Mouse (Mus musculus) heart, embryonic 13.5 days (tissue): ENCODE measurements around the gene Arsb. TPM values are rescaled to one million over a fixed set of nuclear protein-coding genes. Genes with fewer than 3 reads are reported as not detected.

ENCODE experiments used
- ATAC-seq: fragments of 200-750 bp; cut with Nextera tagmentation; 2 replicates; pipeline ENCODE4 v1.8.0; 2017; ENCODE audit warnings: moderate TSS enrichment; ENCODE audit not compliant: insufficient number of reproducible peaks, low FRiP score, low TSS enrichment; ENCODE audit errors: extremely low read depth
- H3K27ac ChIP-seq: fragments of 300-500 bp; sonication (generic); replicated peaks from 2 replicates; pipeline ENCODE4 v1.5.1; 2015; ENCODE audit warnings: moderate library complexity, mild to moderate bottlenecking, inconsistent platforms
- H3K27me3 ChIP-seq: fragments of 300-500 bp; sonication (generic); replicated peaks from 2 replicates; pipeline ENCODE4 v1.6.1; 2015; ENCODE audit warnings: mild to moderate bottlenecking, inconsistent platforms
- H3K36me3 ChIP-seq: fragments of 300-500 bp; sonication (generic); 2 replicates; pipeline ENCODE4 v1.6.1; 2015; ENCODE audit warnings: mild to moderate bottlenecking, inconsistent platforms
- H3K4me1 ChIP-seq: fragments of 300-500 bp; sonication (generic); 2 replicates; pipeline ENCODE4 v1.6.1; 2015; ENCODE audit warnings: inconsistent platforms
- H3K4me2 ChIP-seq: fragments of 300-500 bp; sonication (generic); 2 replicates; pipeline ENCODE4 v1.6.1; 2015; ENCODE audit warnings: inconsistent platforms, mild to moderate bottlenecking, moderate library complexity
- H3K4me3 ChIP-seq: fragments of 300-500 bp; sonication (generic); 2 replicates; pipeline ENCODE4 v1.5.1; 2015; ENCODE audit warnings: moderate library complexity, mild to moderate bottlenecking, inconsistent platforms
- H3K9ac ChIP-seq: fragments of 300-500 bp; sonication (generic); 2 replicates; pipeline ENCODE4 v1.6.1; 2015; ENCODE audit warnings: inconsistent platforms, mild to moderate bottlenecking, moderate library complexity
- H3K9me3 ChIP-seq: fragments of 300-500 bp; sonication (generic); 2 replicates; pipeline ENCODE4 v1.6.1; 2016; ENCODE audit warnings: inconsistent platforms
- WGBS: fragments of 180-500 bp; shearing (Covaris S2); methylation state at CpG from one replicate; pipeline ENCODE4 v1.1.7; 2015; ENCODE audit warnings: mixed read lengths; 5-methylcytosine and 5-hydroxymethylcytosine counted together
- polyA plus RNA-seq: library from polyadenylated mRNA; unstranded; fragments of >200 nt; fragmentation: Nextera tagmentation; extraction: Ambion mirVana; gene quantifications from 2 replicates; pipeline ENCODE4 v1.2.1, GENCODE M21; 2015

Gene Arsb
- polyA plus RNA-seq, 1 experiment from 2014 or later, result 9.0 TPM

DNA sequence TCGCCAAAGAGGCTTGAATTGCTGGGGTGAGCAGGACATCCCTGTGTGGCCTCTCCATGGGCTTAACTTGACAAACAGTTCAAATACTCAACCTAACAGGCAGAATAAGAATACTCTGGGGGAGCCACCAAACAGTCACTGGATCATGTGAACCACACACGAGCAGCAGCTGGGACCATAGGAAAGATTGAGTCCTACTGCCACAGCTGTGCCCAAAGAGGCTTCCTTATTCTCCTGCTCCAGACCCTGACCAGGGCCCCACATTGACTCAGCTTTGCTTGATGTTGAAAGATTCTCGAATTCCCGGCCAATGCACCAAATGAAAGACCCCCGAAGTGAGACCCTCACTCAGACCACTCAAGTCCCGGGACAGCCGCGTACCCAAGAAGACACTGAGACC is 9.6 kb upstream of the Arsb start:
- H3K4me2 ChIP-seq, result no peak overlapping the region
- no peaks in the 10 kb centered on the region for H3K36me3 ChIP-seq
- no peak for ATAC-seq
- no peak overlapping the region for H3K27ac ChIP-seq
- no peak overlapping the region for H3K4me3 ChIP-seq
- H3K27me3 ChIP-seq, result no peaks in the 10 kb centered on the region
- no peaks in the 10 kb centered on the region for H3K4me1 ChIP-seq
- no peaks in the 10 kb centered on the region for H3K9me3 ChIP-seq
- no peak overlapping the region for H3K9ac ChIP-seq
- 85% methylated on average over 8 of the region's 8 CpGs for WGBS

DNA sequence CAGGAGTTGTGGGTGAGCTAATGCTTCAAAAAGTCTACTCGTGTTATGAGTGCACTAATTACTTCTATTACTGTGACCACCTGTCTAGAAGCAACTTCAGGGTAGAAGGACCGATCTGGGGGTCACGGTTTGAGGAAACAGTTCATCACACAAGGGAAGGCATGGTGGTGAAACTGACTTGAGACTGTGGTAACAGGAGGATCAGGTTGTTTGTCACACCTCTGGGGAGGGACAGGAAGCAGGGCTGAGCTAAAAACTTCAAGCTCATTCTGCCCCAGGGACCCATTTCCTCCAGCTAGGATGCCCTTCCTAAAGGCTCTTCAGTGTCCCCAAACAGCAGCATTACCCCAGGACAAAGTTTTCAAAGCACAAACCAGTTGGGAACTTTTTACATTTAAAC is 8.6 kb upstream of the Arsb start:
- Histone ChIP-seq H3K4me1 (no peaks in the 10 kb centered on the region), H3K27ac (no peak overlapping the region), H3K9me3 (no peaks in the 10 kb centered on the region), H3K4me3 (no peak overlapping the region), H3K4me2 (no peak overlapping the region), H3K9ac (no peak overlapping the region), H3K27me3 (no peaks in the 10 kb centered on the region), H3K36me3 (no peaks in the 10 kb centered on the region)
- ATAC-seq, result no peak
- 66% methylated on average over 3 of the region's 3 CpGs for WGBS

DNA sequence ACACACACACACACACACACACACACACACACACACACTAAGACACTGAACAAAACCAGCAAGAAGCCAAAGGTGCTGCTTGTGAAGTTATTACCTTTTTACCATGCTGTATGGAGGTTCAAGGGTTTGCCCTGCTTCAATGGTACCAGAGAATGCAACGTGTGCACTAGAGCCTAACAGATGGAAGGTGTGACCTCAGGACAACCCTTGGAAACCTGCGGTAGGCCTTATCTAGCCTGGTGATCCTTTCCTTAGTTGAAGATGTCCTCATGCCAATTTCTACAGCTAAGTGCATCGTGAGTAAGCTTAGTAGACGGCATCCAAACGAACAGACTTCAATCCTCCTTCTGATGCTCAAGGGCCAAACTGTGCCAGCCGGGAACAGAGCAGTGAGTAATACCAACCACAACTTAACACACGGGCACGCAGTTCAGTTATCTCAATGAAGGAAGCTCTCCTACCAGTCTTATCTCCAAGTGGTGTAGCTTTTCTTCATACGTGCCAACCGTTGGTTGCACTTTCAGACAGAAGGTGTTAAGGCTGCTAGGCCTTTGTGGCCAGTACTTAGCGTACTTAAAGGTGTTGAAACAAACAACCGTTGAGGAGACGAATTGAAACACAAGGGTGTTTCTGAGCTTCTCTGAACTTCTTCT is 7.0 kb upstream of the Arsb start:
- Histone ChIP-seq H3K4me3 (no peak overlapping the region), H3K36me3 (no peaks in the 10 kb centered on the region), H3K4me2 (no peak overlapping the region), H3K9ac (no peak overlapping the region), H3K27me3 (no peaks in the 10 kb centered on the region; the same call in 1 of the 2 replicates), H3K9me3 (no peaks in the 10 kb centered on the region), H3K4me1 (no peaks in the 10 kb centered on the region), H3K27ac (no peak overlapping the region)
- WGBS, result 67% methylated on average over 13 of the region's 13 CpGs
- no peak for ATAC-seq

DNA sequence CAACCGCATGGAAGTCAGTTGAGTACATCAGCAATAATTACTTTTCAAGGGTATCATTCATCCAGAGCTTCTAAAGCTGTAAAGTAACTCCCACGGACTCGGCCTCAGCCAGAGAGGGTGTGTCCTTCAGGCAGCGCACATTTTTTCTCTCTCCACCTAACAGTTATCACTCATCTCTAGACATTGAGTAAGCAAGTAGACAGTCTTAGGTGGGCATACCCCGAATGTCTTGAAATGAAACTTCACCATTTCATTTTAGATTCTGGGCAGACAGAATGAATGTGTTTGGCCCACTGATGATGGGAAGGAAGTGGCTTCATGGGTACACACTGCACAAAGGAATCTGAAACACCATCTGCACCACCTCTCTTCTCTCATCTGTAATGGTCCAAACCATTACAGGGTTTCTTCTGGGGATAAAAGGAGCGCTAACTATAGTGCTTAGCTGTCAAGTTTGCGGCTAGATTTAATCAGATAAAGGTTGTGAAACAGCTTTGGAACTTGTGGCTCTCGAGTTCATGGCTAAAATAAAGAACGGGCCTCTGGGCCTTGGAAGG is 321 bp upstream of the Arsb start:
- 34% methylated on average over 9 of the region's 9 CpGs for WGBS
- Histone ChIP-seq H3K27ac (peak overlapping the region; percentile 80), H3K9me3 (no peaks in the 10 kb centered on the region), H3K4me3 (peak overlapping the region; percentile 69), H3K4me1 (peaks cover 17% of the 10 kb centered on the region), H3K4me2 (peak overlapping the region; percentile 97), H3K36me3 (no peaks in the 10 kb centered on the region), H3K27me3 (peaks cover 4% of the 10 kb centered on the region; the same call in 1 of the 2 replicates), H3K9ac (peak overlapping the region; percentile 85)
- no peak for ATAC-seq

DNA sequence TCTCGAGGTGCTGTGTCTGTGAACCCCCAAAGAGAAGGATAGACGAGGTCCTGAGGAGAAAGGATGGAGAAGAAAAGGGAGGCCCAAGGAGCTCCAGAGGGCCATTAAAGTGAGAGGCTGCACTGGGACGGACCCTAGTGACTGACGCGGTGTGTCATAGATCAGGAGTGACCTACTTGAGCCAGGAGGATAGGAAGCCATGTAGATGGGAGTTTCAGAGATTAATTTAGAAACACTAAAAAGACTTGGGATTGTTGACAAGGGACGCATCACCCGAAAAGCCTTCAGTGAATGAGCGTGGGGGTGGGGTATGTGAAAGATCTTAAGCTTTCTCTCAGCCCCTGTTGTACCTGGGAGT is 828 bp downstream of the Arsb start:
- WGBS, result 21% methylated on average over 8 of the region's 8 CpGs
- H3K27me3 ChIP-seq, result peaks cover 4% of the 10 kb centered on the region; the same call in 1 of the 2 replicates
- peak overlapping the region; percentile 85 for H3K9ac ChIP-seq
- H3K4me1 ChIP-seq, result peaks cover 17% of the 10 kb centered on the region
- H3K9me3 ChIP-seq, result no peaks in the 10 kb centered on the region
- H3K4me3 ChIP-seq, result peak overlapping the region; percentile 69
- no peaks in the 10 kb centered on the region for H3K36me3 ChIP-seq
- peak overlapping the region; percentile 97 for H3K4me2 ChIP-seq
- peak overlapping the region; percentile 80 for H3K27ac ChIP-seq
- no peak for ATAC-seq

DNA sequence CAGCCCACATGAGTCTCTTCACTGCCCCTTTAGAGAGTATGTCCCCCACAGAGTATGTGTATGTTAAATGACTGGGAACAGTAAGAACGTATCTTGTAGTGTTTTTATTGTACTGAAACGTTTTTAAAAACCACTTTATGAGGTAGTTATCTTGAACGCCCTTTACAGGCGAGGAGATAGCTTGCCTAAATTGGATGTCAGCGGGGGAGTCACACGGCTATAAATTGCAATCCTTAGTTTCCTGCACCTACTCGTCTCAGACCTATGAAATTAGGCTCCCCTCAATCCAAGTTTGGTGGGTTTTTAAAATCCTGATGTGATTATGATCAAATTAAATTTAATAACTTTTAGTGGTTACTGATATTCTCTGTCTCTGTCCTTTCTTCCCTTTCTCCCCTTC is 1.4 kb downstream of the Arsb start:
- H3K4me3 ChIP-seq, result peak overlapping the region; percentile 69
- peak overlapping the region; percentile 85 for H3K9ac ChIP-seq
- ATAC-seq, result no peak

DNA sequence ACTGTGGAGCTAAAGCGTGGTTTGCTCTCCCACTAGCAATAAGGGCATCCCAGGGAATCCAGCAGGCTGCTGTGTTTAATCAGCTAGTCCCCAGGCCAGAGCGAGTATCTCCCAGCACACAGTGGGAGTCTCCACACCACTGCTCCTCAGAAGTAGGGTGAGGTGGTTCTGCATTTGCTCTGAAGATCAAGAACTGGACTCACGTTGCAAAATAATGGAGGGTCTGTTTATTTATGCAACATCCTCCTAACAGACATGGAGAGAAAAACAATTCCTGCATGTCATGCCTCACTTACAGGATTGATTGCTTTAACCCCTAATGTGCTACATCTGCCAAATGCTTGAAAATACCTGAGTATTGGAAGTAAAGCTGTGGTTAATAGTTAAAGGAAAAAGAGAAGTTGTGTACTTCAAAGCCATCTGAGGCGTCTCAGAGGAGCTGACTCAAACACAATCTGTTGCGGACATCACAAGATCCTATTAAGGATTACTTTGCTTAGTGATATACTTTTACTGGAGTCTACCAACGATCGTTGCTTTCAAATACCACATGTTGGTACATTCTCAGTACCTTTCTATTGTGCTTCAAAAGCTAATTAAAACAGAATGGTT is 2.4 kb downstream of the Arsb start:
- no peak overlapping the region for H3K9ac ChIP-seq
- H3K27me3 ChIP-seq, result peaks cover 4% of the 10 kb centered on the region; the same call in 1 of the 2 replicates
- H3K4me1 ChIP-seq, result peaks cover 17% of the 10 kb centered on the region
- H3K27ac ChIP-seq, result no peak overlapping the region
- 67% methylated on average over 7 of the region's 7 CpGs for WGBS
- H3K36me3 ChIP-seq, result no peaks in the 10 kb centered on the region
- ATAC-seq, result no peak
- no peaks in the 10 kb centered on the region for H3K9me3 ChIP-seq
- H3K4me2 ChIP-seq, result no peak overlapping the region
- H3K4me3 ChIP-seq, result no peak overlapping the region

More for the DNA sequence above, 1.4 kb downstream of the Arsb start:
- Histone ChIP-seq H3K27ac (no peak overlapping the region), H3K4me2 (peak overlapping the region; percentile 97), H3K36me3 (no peaks in the 10 kb centered on the region), H3K4me1 (peaks cover 17% of the 10 kb centered on the region), H3K27me3 (peaks cover 4% of the 10 kb centered on the region; the same call in 1 of the 2 replicates), H3K9me3 (no peaks in the 10 kb centered on the region)
- WGBS, result 48% methylated on average over 7 of the region's 7 CpGs

DNA sequence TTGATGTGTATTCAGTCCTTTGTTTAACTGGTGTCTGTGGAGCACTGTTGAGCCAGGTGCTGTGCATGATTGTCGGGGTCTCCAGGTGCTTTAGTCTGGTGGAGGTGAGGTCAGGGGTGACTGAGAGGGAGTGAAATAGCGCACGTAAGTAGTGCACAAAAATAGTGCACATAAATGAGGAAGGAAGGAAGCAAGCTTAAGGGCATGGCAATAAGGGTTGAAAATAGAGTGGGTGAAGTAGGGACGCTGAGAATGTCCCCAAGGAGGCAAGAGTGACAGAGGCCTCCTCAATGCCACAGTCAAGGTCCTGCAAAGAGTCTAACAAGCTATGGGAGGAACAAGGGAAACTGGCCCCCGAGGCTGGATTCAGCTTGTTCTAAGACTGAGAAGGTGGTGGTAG is 11.4 kb downstream of the Arsb start:
- ATAC-seq, result no peak
- no peaks in the 10 kb centered on the region for H3K36me3 ChIP-seq

DNA sequence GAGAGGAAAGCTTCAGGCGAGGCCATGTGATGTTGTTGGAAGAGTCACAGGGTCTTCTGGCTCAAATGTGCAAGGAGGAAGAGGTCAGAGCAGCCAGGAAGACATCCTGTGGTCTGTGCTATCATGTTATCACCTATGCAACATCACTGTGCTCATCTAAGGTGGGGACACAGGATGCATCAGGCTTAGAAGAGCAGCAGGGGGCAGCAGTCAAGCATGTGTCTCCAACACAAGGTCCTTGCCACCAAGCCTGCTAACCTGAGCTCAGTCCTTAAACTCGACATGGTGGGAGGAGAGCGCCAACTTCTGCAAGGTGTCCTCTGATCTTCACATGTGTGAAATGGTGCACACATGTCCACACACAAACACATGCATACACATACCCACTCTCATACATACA is 13.9 kb downstream of the Arsb start:
- no peak overlapping the region for H3K4me2 ChIP-seq
- H3K27me3 ChIP-seq, result no peaks in the 10 kb centered on the region
- no peak overlapping the region for H3K9ac ChIP-seq
- no peak overlapping the region for H3K4me3 ChIP-seq
- ATAC-seq, result no peak
- H3K27ac ChIP-seq, result no peak overlapping the region
- H3K36me3 ChIP-seq, result no peaks in the 10 kb centered on the region
- H3K4me1 ChIP-seq, result 0 out of 2 replicates have a peak, but pooled peaks cover 8% of the 10 kb centered on the region
- peaks cover 4% of the 10 kb centered on the region; the same call in 1 of the 2 replicates for H3K9me3 ChIP-seq
- 71% methylated on average over 3 of the region's 3 CpGs for WGBS

More for the DNA sequence above, 11.4 kb downstream of the Arsb start:
- WGBS, result 84% methylated on average over 5 of the region's 5 CpGs
- H3K4me1 ChIP-seq, result 0 out of 2 replicates have a peak, but pooled peaks cover 6% of the 10 kb centered on the region
- H3K4me2 ChIP-seq, result no peak overlapping the region
- no peak overlapping the region for H3K27ac ChIP-seq
- no peak overlapping the region for H3K4me3 ChIP-seq
- no peak overlapping the region for H3K9ac ChIP-seq
- no peaks in the 10 kb centered on the region for H3K27me3 ChIP-seq
- peaks cover 4% of the 10 kb centered on the region; the same call in 1 of the 2 replicates for H3K9me3 ChIP-seq

DNA sequence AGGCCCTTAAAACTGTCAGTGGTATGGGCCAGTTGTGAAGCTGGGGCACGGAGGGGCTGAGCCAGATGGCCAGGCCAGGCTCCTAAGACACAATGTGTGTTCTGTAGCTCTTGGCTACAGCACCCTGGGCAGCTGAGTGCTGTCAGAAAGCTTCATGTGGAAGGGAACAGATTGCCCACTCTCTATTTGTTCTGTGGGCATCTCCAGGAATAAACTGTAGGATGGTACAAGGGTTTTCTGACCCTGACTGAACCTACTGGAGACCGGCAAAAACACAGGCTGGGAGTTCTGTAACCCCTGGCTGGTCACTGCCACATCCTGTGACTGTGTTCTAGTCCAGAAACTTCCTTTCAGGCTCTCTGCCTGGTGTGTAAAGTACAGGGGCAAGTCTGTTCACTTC is 14.6 kb downstream of the Arsb start:
- 79% methylated on average over 2 of the region's 2 CpGs for WGBS
- Histone ChIP-seq H3K4me1 (0 out of 2 replicates have a peak, but pooled peaks cover 8% of the 10 kb centered on the region), H3K4me2 (no peak overlapping the region), H3K4me3 (no peak overlapping the region), H3K9me3 (peaks cover 2% of the 10 kb centered on the region; the same call in 1 of the 2 replicates), H3K36me3 (no peaks in the 10 kb centered on the region), H3K27ac (no peak overlapping the region), H3K27me3 (no peaks in the 10 kb centered on the region), H3K9ac (no peak overlapping the region)
- no peak for ATAC-seq

DNA sequence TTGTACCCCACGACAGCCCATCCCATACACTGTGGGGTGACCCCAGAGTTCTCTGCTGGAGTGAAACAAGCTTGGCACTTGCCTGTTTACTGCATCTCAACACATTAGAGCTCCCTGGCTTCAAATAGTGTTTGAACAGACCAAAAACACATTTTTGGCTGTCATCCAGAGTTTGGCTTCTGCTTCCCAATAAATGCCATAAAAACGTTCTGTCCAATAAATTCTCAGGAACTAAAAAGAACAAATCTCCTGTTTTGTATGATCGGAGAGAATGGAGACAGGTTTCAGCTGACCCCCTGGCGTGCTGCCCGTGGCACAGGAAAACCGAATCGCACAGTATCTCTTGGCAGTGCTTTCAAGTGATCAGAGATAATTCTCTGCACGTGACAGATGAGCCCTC is 16.2 kb downstream of the Arsb start:
- no peaks in the 10 kb centered on the region for H3K36me3 ChIP-seq
- H3K4me1 ChIP-seq, result 0 out of 2 replicates have a peak, but pooled peaks cover 8% of the 10 kb centered on the region
- H3K27me3 ChIP-seq, result no peaks in the 10 kb centered on the region
- no peaks in the 10 kb centered on the region for H3K9me3 ChIP-seq
- no peak overlapping the region for H3K4me2 ChIP-seq
- H3K4me3 ChIP-seq, result no peak overlapping the region
- 47% methylated on average over 8 of the region's 8 CpGs for WGBS
- H3K9ac ChIP-seq, result no peak overlapping the region
- ATAC-seq, result no peak
- no peak overlapping the region for H3K27ac ChIP-seq
